8 mouse cellular contexts compared by ENCODE assay signal in the genomic region with DNA sequence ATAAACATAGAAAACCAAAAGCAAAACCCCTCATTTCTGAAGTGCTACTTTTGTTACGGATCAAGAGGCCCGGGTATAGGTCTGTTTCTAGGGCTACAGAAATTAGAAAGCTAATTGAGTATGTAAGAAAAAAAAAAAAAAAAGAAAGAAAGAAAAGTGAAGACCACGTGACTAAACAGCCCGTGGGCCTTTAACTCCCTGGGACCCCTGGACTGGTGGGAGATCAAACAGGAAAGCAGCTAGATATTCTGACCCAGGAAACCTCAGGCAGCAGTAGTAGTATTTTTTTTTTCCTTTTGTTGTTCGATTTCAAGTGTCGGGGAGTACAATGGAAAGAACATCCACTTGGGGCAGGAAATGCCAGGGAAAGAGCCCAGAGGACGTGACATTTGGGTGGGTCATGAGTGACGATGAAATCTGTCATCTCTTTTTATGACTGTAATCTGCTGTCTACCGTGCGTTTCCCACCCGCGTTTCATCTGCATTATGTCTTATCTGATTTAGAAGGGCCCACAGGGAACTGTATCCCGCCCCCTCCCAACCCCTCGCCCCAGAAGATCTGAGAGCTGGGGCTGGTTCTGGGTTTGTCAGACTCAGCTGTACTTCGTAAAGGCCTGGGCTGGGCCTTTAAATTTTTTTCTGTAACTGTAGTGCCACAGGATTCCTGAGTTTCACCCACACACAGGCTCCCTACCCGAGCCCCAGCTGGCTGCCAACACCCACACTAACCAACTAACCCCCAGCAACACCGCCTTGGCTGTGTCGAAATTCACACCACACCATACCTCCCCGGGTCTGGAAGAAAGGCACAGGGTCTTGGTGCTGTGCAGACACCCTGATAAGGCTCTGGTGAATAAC. TPM values are rescaled to one million over a fixed set of nuclear protein-coding genes. Genes with fewer than 3 reads are reported as not detected.
DNase-seq lines count a peak whose midpoint lies in the region; ATAC-seq and TF ChIP-seq lines count a peak whose summit lies in the region.

No protein-coding gene starts in this region.

- H3K27me3 ChIP-seq in heart, postnatal 0 days (ENCODE audit: control insufficient read depth, insufficient read depth, low read length), result no peaks in the 10 kb centered on the region
- no peaks in the 10 kb centered on the region for H3K27me3 ChIP-seq in liver, postnatal 0 days (ENCODE audit: insufficient read depth, low read length)
- H3K27me3 ChIP-seq in neural tube, embryonic 15.5 days (replicated peaks), result no peaks in the 10 kb centered on the region

- ATAC-seq in heart, postnatal 0 days (ENCODE audit: insufficient read depth, low read depth), result peak; percentile 22; the same call in 1 of the 2 replicates
- no peak for ATAC-seq in liver, postnatal 0 days
- no peak for ATAC-seq in neural tube, embryonic 15.5 days (ENCODE audit: low FRiP score)

- peak overlapping the region; percentile 47 for H3K9ac ChIP-seq in heart, postnatal 0 days (replicated peaks; ENCODE audit: low read depth, low read length)
- peak overlapping the region; percentile 35; the same call in 1 of the 2 replicates for H3K9ac ChIP-seq in liver, postnatal 0 days (replicated peaks)
- no peak overlapping the region for H3K9ac ChIP-seq in neural tube, embryonic 15.5 days (replicated peaks)

- TF ChIP-seq CTCF in left cerebral cortex, adult 2 months (IDR thresholded peaks at IDR 0.05), result no peak
- TF ChIP-seq CTCF in heart, postnatal 0 days (IDR thresholded peaks at IDR 0.05; ENCODE audit: low read depth), result no peak
- TF ChIP-seq CTCF in liver, postnatal 0 days (IDR thresholded peaks at IDR 0.05; ENCODE audit: low read depth), result no peak

- no peak for TF ChIP-seq EP300 in heart, postnatal 0 days (IDR thresholded peaks at IDR 0.05; ENCODE audit: low read depth)
- no peak for TF ChIP-seq EP300 in liver, postnatal 0 days (IDR thresholded peaks at IDR 0.05; ENCODE audit: low read depth)

- H3K27ac ChIP-seq in left cerebral cortex, adult 2 months, result peak overlapping the region; percentile 41; the same call in 1 of the 2 replicates
- peak overlapping the region; percentile 73 for H3K27ac ChIP-seq in heart, postnatal 0 days (ENCODE audit: low read depth)
- no peak overlapping the region for H3K27ac ChIP-seq in liver, postnatal 0 days (ENCODE audit: low read depth)
- H3K27ac ChIP-seq in neural tube, embryonic 15.5 days (replicated peaks), result no peak overlapping the region

- H3K36me3 ChIP-seq in heart, postnatal 0 days (replicated peaks; ENCODE audit: control insufficient read depth, insufficient read depth, low read length), result no peaks in the 10 kb centered on the region
- H3K36me3 ChIP-seq in liver, postnatal 0 days (replicated peaks; ENCODE audit: insufficient read depth, low read length), result no peaks in the 10 kb centered on the region
- H3K36me3 ChIP-seq in neural tube, embryonic 15.5 days, result no peaks in the 10 kb centered on the region

- no peak overlapping the region for H3K4me3 ChIP-seq in left cerebral cortex, adult 2 months
- H3K4me3 ChIP-seq in heart, postnatal 0 days (ENCODE audit: low read depth, low read length), result peak overlapping the region; percentile 3; the same call in 1 of the 2 replicates
- H3K4me3 ChIP-seq in liver, postnatal 0 days (ENCODE audit: low read depth, low read length), result no peak overlapping the region
- no peak overlapping the region for H3K4me3 ChIP-seq in neural tube, embryonic 15.5 days (replicated peaks)

- H3K9me3 ChIP-seq in heart, postnatal 0 days (replicated peaks; ENCODE audit: control insufficient read depth, low read length), result no peaks in the 10 kb centered on the region
- no peaks in the 10 kb centered on the region for H3K9me3 ChIP-seq in liver, postnatal 0 days (ENCODE audit: low read length)
- H3K9me3 ChIP-seq in neural tube, embryonic 15.5 days (replicated peaks), result no peaks in the 10 kb centered on the region

- WGBS in heart, postnatal 0 days, result 32% methylated on average over 19 of the region's 19 CpGs
- 41% methylated on average over 19 of the region's 19 CpGs for WGBS in liver, postnatal 0 days (ENCODE audit: insufficient replicate concordance)
- WGBS in neural tube, embryonic 15.5 days, result 57% methylated on average over 19 of the region's 19 CpGs

- peak in 1 of 2 experiments; percentile 39 for DNase-seq in left cerebral cortex, adult 2 months (ENCODE audit: extremely low spot score in 1 of 2, low spot score in 2 of 2)
- no peak for DNase-seq in left cerebral cortex, adult 11 months (ENCODE audit: low spot score)
- peak; percentile 52 for DNase-seq in MN1 (ENCODE audit: low spot score)
- no peak for DNase-seq in heart, postnatal 0 days (ENCODE audit: low spot score)
- DNase-seq in liver, postnatal 0 days, result no peak
- no peak for DNase-seq in thymus, adult 18-20 months
- DNase-seq in adrenal gland, postnatal 4 days (ENCODE audit: low spot score in 2 of 2), result no peak

- peak overlapping the region; percentile 37 for H3K4me2 ChIP-seq in heart, postnatal 0 days (ENCODE audit: low read depth, low read length)
- H3K4me2 ChIP-seq in liver, postnatal 0 days (ENCODE audit: low read depth, low read length), result peak overlapping the region; percentile 42
- no peak overlapping the region; the same call in 1 of the 2 replicates for H3K4me2 ChIP-seq in neural tube, embryonic 15.5 days

- peaks cover 14% of the 10 kb centered on the region for H3K4me1 ChIP-seq in heart, postnatal 0 days (ENCODE audit: control insufficient read depth, insufficient read depth)
- peaks cover 12% of the 10 kb centered on the region; the same call in 1 of the 2 replicates for H3K4me1 ChIP-seq in liver, postnatal 0 days (ENCODE audit: insufficient read depth)
- H3K4me1 ChIP-seq in neural tube, embryonic 15.5 days, result no peaks in the 10 kb centered on the region

- intact Hi-C loops in left cerebral cortex, adult 2 months (cut with DNase I), result loop anchor here (5.0 kb wide), 2 partner anchors 38 to 88 kb away; a partner anchor contains a TSS

RNA-seq across cellular contexts. Expression of a gene that starts 18.0 kb away (rescaled TPM):
- 10 to 100 TPM; 39.1 to 39.2 TPM for total RNA-seq in left cerebral cortex, adult 2 months (2021)
- 8.2 and 10.8 TPM in 2 replicates for total RNA-seq in heart, postnatal 0 days (2014; rRNA removed; ENCODE audit: low replicate concordance)
- 7.3 and 8.5 TPM in 2 replicates for polyA plus RNA-seq in heart, postnatal 0 days (2015; fragmentation: Nextera tagmentation; extraction: Ambion mirVana)
- polyA plus RNA-seq in liver, postnatal 0 days (2015; fragmentation: Nextera tagmentation; extraction: Ambion mirVana), result 6.9 and 7.3 TPM in 2 replicates
- 23.9 and 27.4 TPM in 2 replicates for polyA plus RNA-seq in neural tube, embryonic 15.5 days (2015; fragmentation: Nextera tagmentation; extraction: Ambion mirVana)
- total RNA-seq in adrenal gland, postnatal 4 days (2021), result 10 to 100 TPM; 35.7 to 38.4 TPM

RNA-seq across cellular contexts. Expression of a gene that starts 36.1 kb away (rescaled TPM):
- total RNA-seq in left cerebral cortex, adult 2 months (2021), result 10 to 100 TPM; 92.3 to 93.6 TPM
- 52.8 and 60.0 TPM in 2 replicates for total RNA-seq in heart, postnatal 0 days (2014; rRNA removed; ENCODE audit: low replicate concordance)
- polyA plus RNA-seq in heart, postnatal 0 days (2015; fragmentation: Nextera tagmentation; extraction: Ambion mirVana), result 36.5 and 44.7 TPM in 2 replicates
- 19.7 and 23.6 TPM in 2 replicates for polyA plus RNA-seq in liver, postnatal 0 days (2015; fragmentation: Nextera tagmentation; extraction: Ambion mirVana)
- polyA plus RNA-seq in neural tube, embryonic 15.5 days (2015; fragmentation: Nextera tagmentation; extraction: Ambion mirVana), result 91.6 and 95.0 TPM in 2 replicates
- 100 to 1,000 TPM; 297 to 305 TPM for total RNA-seq in adrenal gland, postnatal 4 days (2021)

RNA-seq across cellular contexts. Expression of a gene that starts 48.9 kb away (rescaled TPM):
- total RNA-seq in left cerebral cortex, adult 2 months (2021), result not detected
- not detected in 2 replicates for total RNA-seq in heart, postnatal 0 days (2014; rRNA removed; ENCODE audit: low replicate concordance)
- polyA plus RNA-seq in heart, postnatal 0 days (2015; fragmentation: Nextera tagmentation; extraction: Ambion mirVana), result not detected in 2 replicates
- 0.92 and 1.5 TPM in 2 replicates for polyA plus RNA-seq in liver, postnatal 0 days (2015; fragmentation: Nextera tagmentation; extraction: Ambion mirVana)
- 0.64 TPM in 1 of 2 replicates, not detected in the other for polyA plus RNA-seq in neural tube, embryonic 15.5 days (2015; fragmentation: Nextera tagmentation; extraction: Ambion mirVana)
- total RNA-seq in adrenal gland, postnatal 4 days (2021), result 1 to 10 TPM in 1 of 2 experiments, not detected in 1; 8.2 TPM

RNA-seq across cellular contexts. Expression of a gene that starts 57.7 kb away (rescaled TPM):
- total RNA-seq in left cerebral cortex, adult 2 months (2021), result 10 to 100 TPM; 40.9 to 42.4 TPM
- 13.4 and 14.0 TPM in 2 replicates for total RNA-seq in heart, postnatal 0 days (2014; rRNA removed; ENCODE audit: low replicate concordance)
- 33.0 and 34.3 TPM in 2 replicates for polyA plus RNA-seq in heart, postnatal 0 days (2015; fragmentation: Nextera tagmentation; extraction: Ambion mirVana)
- polyA plus RNA-seq in liver, postnatal 0 days (2015; fragmentation: Nextera tagmentation; extraction: Ambion mirVana), result 31.2 and 31.4 TPM in 2 replicates
- polyA plus RNA-seq in neural tube, embryonic 15.5 days (2015; fragmentation: Nextera tagmentation; extraction: Ambion mirVana), result 59.3 and 72.9 TPM in 2 replicates
- total RNA-seq in adrenal gland, postnatal 4 days (2021), result 10 to 100 TPM; 57.7 to 60.0 TPM

RNA-seq across cellular contexts. Expression of a gene that starts 57.9 kb away (rescaled TPM):
- total RNA-seq in left cerebral cortex, adult 2 months (2021), result 10 to 100 TPM; 24.9 to 27.8 TPM
- total RNA-seq in heart, postnatal 0 days (2014; rRNA removed; ENCODE audit: low replicate concordance), result 35.2 and 39.3 TPM in 2 replicates
- polyA plus RNA-seq in heart, postnatal 0 days (2015; fragmentation: Nextera tagmentation; extraction: Ambion mirVana), result 21.7 and 22.0 TPM in 2 replicates
- 15.6 and 16.8 TPM in 2 replicates for polyA plus RNA-seq in liver, postnatal 0 days (2015; fragmentation: Nextera tagmentation; extraction: Ambion mirVana)
- 42.6 and 44.3 TPM in 2 replicates for polyA plus RNA-seq in neural tube, embryonic 15.5 days (2015; fragmentation: Nextera tagmentation; extraction: Ambion mirVana)
- 10 to 100 TPM; 32.4 to 37.4 TPM for total RNA-seq in adrenal gland, postnatal 4 days (2021)

Comparison
In these comparisons a context has a peak if more than half of its experiments do, and no peak if none do; other contexts are left out.
1. H3K27ac ChIP-seq: peak in left cerebral cortex, adult 2 months (single experiment) and heart, postnatal 0 days (single experiment); none in liver, postnatal 0 days (single experiment) and neural tube, embryonic 15.5 days (single experiment).